Mouse (Mus musculus) testis, adult 2 months (tissue): Measurements from ENCODE around the gene Polr1e.
"Not testable (repeated sequence)": the region's sequence is repeated elsewhere in the genome, so short reads cannot be mapped to it uniquely, and the experiment has no call there.

Source experiments
- CTCF ChIP-seq: fragments of 200-500 bp; IDR thresholded peaks from 2 replicates; pipeline ENCODE4 v1.5.1; 2012; ENCODE audit warnings: low read depth, mild to moderate bottlenecking, inconsistent platforms, low read length, moderate library complexity; ENCODE audit not compliant: control insufficient read depth, insufficient read depth, insufficient replicate concordance
- POLR2A ChIP-seq: fragments of 200-500 bp; IDR thresholded peaks from 2 replicates; pipeline ENCODE4 v1.6.1; 2012; ENCODE audit warnings: low read depth, mild to moderate bottlenecking, inconsistent platforms, low read length, moderate library complexity; ENCODE audit not compliant: control insufficient read depth

- not testable (repeated sequence) for TF ChIP-seq POLR2A, CTCF
These were observed 20.5 kb downstream of the Polr1e start for GRCm38 (mm10) chr4:45038879-45039278.
